Mouse (Mus musculus) kidney, adult 2 months (tissue): ENCODE measurements around the gene Ace.

ENCODE experiments used
- CTCF ChIP-seq: fragments of 200-500 bp; conservative IDR thresholded peaks from 2 replicates; pipeline ENCODE4 v1.5.1; 2011; ENCODE audit warnings: low read depth, mild to moderate bottlenecking, control low read depth, low read length, moderate library complexity, mixed read lengths; ENCODE audit not compliant: insufficient read depth, insufficient read length
- POLR2A ChIP-seq: fragments of 200-500 bp; IDR thresholded peaks from one replicate; pipeline ENCODE4 v1.6.1; 2011; ENCODE audit warnings: low read depth, low read length, control low read depth

- TF ChIP-seq POLR2A (no peak), CTCF (no peak)
These were observed 22.5 kb downstream of the Ace start for GRCm38 (mm10) chr11:105990231-105990630.
